Mouse (Mus musculus) liver, adult 2 months (tissue): ENCODE measurements at regions not wholly inside any gene's neighbourhood (a gene's known extent, or its start where the extent isn't known, plus 50 kb on each side); places are given as distances from the start of the nearest gene placed in this dataset.

Experiments
- CTCF ChIP-seq: fragments of 200-500 bp; IDR thresholded peaks from 2 replicates; pipeline ENCODE4 v1.5.1; 2011; ENCODE audit warnings: low read depth, low read length, control low read depth
- POLR2A ChIP-seq: fragments of 200-500 bp; IDR thresholded peaks from 2 replicates; pipeline ENCODE4 v1.6.1; 2011; ENCODE audit warnings: low read length, control low read depth; ENCODE audit not compliant: insufficient read depth; ENCODE audit errors: extremely low read depth

- TF ChIP-seq CTCF (no peak), POLR2A (no peak)
These were observed 69.0 kb downstream of the Gm525 start for GRCm38 (mm10) chr11:89142527-89143154.
